Mouse (Mus musculus): ENCODE results near the gene Brix1. TPM values are rescaled to one million over a fixed set of nuclear protein-coding genes. Genes with fewer than 3 reads are reported as not detected.
"Not testable (repeated sequence)": the region's sequence is repeated elsewhere in the genome, so short reads cannot be mapped to it uniquely, and the experiment has no call there.

Brix1 gene
- total RNA-seq (2022), result 10 to 100 TPM; 20.9 to 24.9 (median 22.1) TPM

GRCm38 (mm10) chr15:10485484-10486364 is at the start of gene Brix1, which contains the start of gene Rad1:
Gene Brix1 (minus strand): TSS chr15:10485947.
Gene Rad1 (plus strand): TSS chr15:10486018.
- DNase-seq (ENCODE audit: low spot score in 2 of 2), result peak; percentile 92 to 96

GRCm38 (mm10) chr15:10534591-10534990 is 48.8 kb upstream of the Brix1 start:
- no peak for DNase-seq (ENCODE audit: low spot score in 2 of 2)

- DNase-seq (ENCODE audit: low spot score in 2 of 2), result not testable (repeated sequence)
These were observed 47.6 kb upstream of the Brix1 start for GRCm38 (mm10) chr15:10533361-10533760.

- DNase-seq (ENCODE audit: low spot score in 2 of 2), result no peak
These were observed 45.6 kb upstream of the Brix1 start for GRCm38 (mm10) chr15:10531352-10531751.

- DNase-seq (ENCODE audit: low spot score in 2 of 2), result no peak
These were observed 40.1 kb upstream of the Brix1 start for GRCm38 (mm10) chr15:10525896-10526295.

GRCm38 (mm10) chr15:10515166-10515565 is 29.4 kb upstream of the Brix1 start:
- no peak for DNase-seq (ENCODE audit: low spot score in 2 of 2)

GRCm38 (mm10) chr15:10506099-10506498 is 20.4 kb upstream of the Brix1 start:
- DNase-seq (ENCODE audit: low spot score in 2 of 2), result no peak

- peak; percentile 18 to 58 for DNase-seq (ENCODE audit: low spot score in 2 of 2)
These were observed 15.3 kb upstream of the Brix1 start for GRCm38 (mm10) chr15:10500838-10501719.

GRCm38 (mm10) chr15:10500035-10500434 is 14.3 kb upstream of the Brix1 start:
- DNase-seq (ENCODE audit: low spot score in 2 of 2), result no peak

- no peak for DNase-seq (ENCODE audit: low spot score in 2 of 2)
These were observed 13.8 kb upstream of the Brix1 start for GRCm38 (mm10) chr15:10499593-10499992.

- DNase-seq (ENCODE audit: low spot score in 2 of 2), result not testable (repeated sequence)
These were observed 10.9 kb upstream of the Brix1 start for GRCm38 (mm10) chr15:10496696-10497095.

- no peak for DNase-seq (ENCODE audit: low spot score in 2 of 2)
These were observed 10.2 kb upstream of the Brix1 start for GRCm38 (mm10) chr15:10495944-10496343.

- no peak for DNase-seq (ENCODE audit: low spot score in 2 of 2)
These were observed 4.4 kb upstream of the Brix1 start for GRCm38 (mm10) chr15:10490101-10490500.

- no peak for DNase-seq (ENCODE audit: low spot score in 2 of 2)
These were observed 1.5 kb upstream of the Brix1 start for GRCm38 (mm10) chr15:10487246-10487645.

- no peak for DNase-seq (ENCODE audit: low spot score in 2 of 2)
These were observed 655 bp upstream of the Brix1 start for GRCm38 (mm10) chr15:10486365-10486839.

- no peak for DNase-seq (ENCODE audit: low spot score in 2 of 2)
These were observed 14.8 kb downstream of the Brix1 start for GRCm38 (mm10) chr15:10470941-10471340.

- DNase-seq (ENCODE audit: low spot score in 2 of 2), result peak; percentile 53 to 64
These were observed 15.5 kb downstream of the Brix1 start, which contains the start of gene Dnajc21 for GRCm38 (mm10) chr15:10470151-10470831. Gene Dnajc21 (minus strand): TSS chr15:10470516.

- peak in 1 of 2 experiments; percentile 12 for DNase-seq (ENCODE audit: low spot score in 2 of 2)
These were observed 16.1 kb downstream of the Brix1 start for GRCm38 (mm10) chr15:10469641-10470150.

- DNase-seq (ENCODE audit: low spot score in 2 of 2), result no peak
These were observed 17.0 kb downstream of the Brix1 start for GRCm38 (mm10) chr15:10468761-10469160.

GRCm38 (mm10) chr15:10464678-10465077 is 21.1 kb downstream of the Brix1 start:
- DNase-seq (ENCODE audit: low spot score in 2 of 2), result no peak

GRCm38 (mm10) chr15:10463555-10463954 is 22.2 kb downstream of the Brix1 start:
- no peak for DNase-seq (ENCODE audit: low spot score in 2 of 2)
